Mouse (Mus musculus) hindbrain, embryonic 11.5 days (tissue): ENCODE measurements around the gene Slc9a5. TPM values are rescaled to one million over a fixed set of nuclear protein-coding genes. Genes with fewer than 3 reads are reported as not detected.

Experiments used
- ATAC-seq: fragments of 200-750 bp; cut with Nextera tagmentation; 2 replicates; pipeline ENCODE4 v1.8.0; 2017; ENCODE audit warnings: mild to moderate bottlenecking, moderate TSS enrichment, moderate library complexity; ENCODE audit not compliant: low FRiP score
- DNase-seq: peaks from one replicate; pipeline ENCODE4 v3.0.0-alpha.2; 2015; ENCODE audit warnings: low spot score
- H3K27ac ChIP-seq: fragments of 300-500 bp; sonication (generic); 2 replicates; pipeline ENCODE4 v1.5.1; 2014; ENCODE audit warnings: mild to moderate bottlenecking, low read depth, low read length
- H3K27me3 ChIP-seq: fragments of 300-500 bp; sonication (generic); 2 replicates; pipeline ENCODE4 v1.6.1; 2014; ENCODE audit warnings: mild to moderate bottlenecking, low read length, moderate library complexity, mixed read lengths; ENCODE audit not compliant: control insufficient read depth, insufficient read depth
- H3K36me3 ChIP-seq: fragments of 300-500 bp; sonication (generic); 2 replicates; pipeline ENCODE4 v1.6.1; 2014; ENCODE audit warnings: mild to moderate bottlenecking, low read length, moderate library complexity, mixed read lengths; ENCODE audit not compliant: control insufficient read depth, insufficient read depth
- H3K4me1 ChIP-seq: fragments of 300-500 bp; sonication (generic); replicated peaks from 2 replicates; pipeline ENCODE4 v1.6.1; 2014; ENCODE audit warnings: low read length, mixed read lengths; ENCODE audit not compliant: control insufficient read depth, insufficient read depth
- H3K4me2 ChIP-seq: fragments of 300-500 bp; sonication (generic); replicated peaks from 2 replicates; pipeline ENCODE4 v1.6.1; 2014; ENCODE audit warnings: mild to moderate bottlenecking, low read depth, low read length
- H3K4me3 ChIP-seq: fragments of 300-500 bp; sonication (generic); 2 replicates; pipeline ENCODE4 v1.5.1; 2014; ENCODE audit warnings: low read depth, low read length
- H3K9ac ChIP-seq: fragments of 300-500 bp; sonication (generic); 2 replicates; pipeline ENCODE4 v1.6.1; 2014; ENCODE audit warnings: low read depth, low read length
- H3K9me3 ChIP-seq: fragments of 300-500 bp; sonication (generic); 2 replicates; pipeline ENCODE4 v1.6.1; 2016; ENCODE audit warnings: low read length; ENCODE audit not compliant: control insufficient read depth
- WGBS: fragments of 180-500 bp; shearing (Covaris S2); extraction: QIAGEN DNeasy Blood & Tissue Kit; methylation state at CpG from one replicate; pipeline ENCODE4 v1.1.7; 2014; 5-methylcytosine and 5-hydroxymethylcytosine counted together
- polyA plus RNA-seq: library from polyadenylated mRNA; unstranded; fragments of >200 nt; fragmentation: Nextera tagmentation; extraction: Ambion mirVana; gene quantifications from 2 replicates; pipeline ENCODE4 v1.2.1, GENCODE M21; 2014

Slc9a5 gene
- polyA plus RNA-seq, 1 experiment from 2014 or later, result 4.5 TPM

DNA sequence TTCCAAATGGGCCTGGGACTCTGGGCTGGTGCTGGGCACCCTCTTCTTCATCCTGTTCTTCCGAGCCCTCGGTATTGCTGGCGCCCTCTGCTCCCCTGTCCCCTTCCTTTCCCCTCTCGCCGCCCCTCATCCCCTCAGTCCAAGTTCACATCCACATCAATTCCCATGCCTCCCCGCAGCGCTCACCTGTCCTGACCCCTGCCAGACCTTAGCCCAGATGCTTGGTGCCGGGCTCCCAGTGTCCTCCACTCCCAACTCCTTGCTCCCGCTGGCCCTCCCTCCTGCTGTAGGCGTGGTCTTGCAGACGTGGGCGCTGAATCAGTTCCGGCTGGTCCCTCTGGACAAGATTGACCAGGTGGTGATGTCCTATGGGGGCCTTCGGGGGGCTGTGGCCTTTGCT, 8.0 kb downstream of the Slc9a5 start:
- Histone ChIP-seq H3K4me2 (no peak overlapping the region), H3K9me3 (no peaks in the 10 kb centered on the region), H3K4me3 (no peak overlapping the region), H3K27ac (no peak overlapping the region), H3K27me3 (no peaks in the 10 kb centered on the region), H3K4me1 (peaks cover 2% of the 10 kb centered on the region; the same call in 1 of the 2 replicates), H3K9ac (no peak overlapping the region), H3K36me3 (no peaks in the 10 kb centered on the region)
- ATAC-seq, result no peak
- WGBS, result 92% methylated on average over 14 of the region's 14 CpGs
- no peak for DNase-seq

DNA sequence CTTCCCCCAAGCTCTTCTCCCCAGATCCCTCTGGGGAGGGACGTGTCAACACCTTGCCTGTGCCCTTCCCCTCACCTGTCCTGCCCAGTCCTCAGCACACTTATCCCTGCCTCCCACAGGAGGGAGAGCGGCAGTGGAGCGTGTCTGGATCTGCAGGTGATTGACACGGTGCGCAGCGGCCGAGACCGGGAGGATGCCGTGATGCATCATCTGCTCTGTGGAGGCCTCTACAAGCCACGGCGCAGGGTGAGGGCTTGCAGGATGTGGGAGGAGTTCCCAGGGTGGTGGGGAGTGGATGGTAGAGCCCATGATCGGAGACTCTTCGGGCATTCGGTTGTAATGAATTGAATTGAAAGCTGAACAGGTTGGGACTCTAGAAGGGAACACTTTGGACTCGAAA, 10.6 kb downstream of the Slc9a5 start:
- H3K4me1 ChIP-seq, result peaks cover 2% of the 10 kb centered on the region; the same call in 1 of the 2 replicates
- no peak overlapping the region for H3K27ac ChIP-seq
- H3K9ac ChIP-seq, result no peak overlapping the region
- no peaks in the 10 kb centered on the region for H3K9me3 ChIP-seq
- no peak overlapping the region for H3K4me2 ChIP-seq
- H3K36me3 ChIP-seq, result no peaks in the 10 kb centered on the region
- H3K27me3 ChIP-seq, result no peaks in the 10 kb centered on the region
- DNase-seq (no peak), ATAC-seq (peak; percentile 31; the same call in 1 of the 2 replicates)
- H3K4me3 ChIP-seq, result no peak overlapping the region
- 69% methylated on average over 15 of the region's 15 CpGs for WGBS

DNA sequence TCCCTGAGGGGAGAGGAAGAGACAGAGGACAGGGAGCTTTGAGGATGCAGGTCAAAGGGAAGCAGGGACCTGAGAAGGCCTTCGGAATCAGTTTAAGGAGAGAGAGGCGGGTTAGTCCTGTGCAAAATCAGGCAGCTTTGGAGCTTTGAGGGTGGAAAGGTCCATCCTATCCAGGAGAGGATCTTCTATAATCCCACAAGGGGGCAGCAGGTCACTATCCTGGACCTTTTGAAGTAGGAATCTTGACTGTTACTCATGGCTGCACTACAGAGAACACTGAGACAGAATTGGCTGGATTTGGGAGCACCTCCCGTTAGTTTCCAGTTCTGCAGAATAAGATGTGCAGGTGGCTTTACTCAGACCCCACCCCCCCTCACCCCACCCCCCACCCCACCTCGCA, 11.0 kb downstream of the Slc9a5 start:
- Histone ChIP-seq H3K27ac (no peak overlapping the region), H3K4me2 (no peak overlapping the region), H3K36me3 (no peaks in the 10 kb centered on the region), H3K4me1 (peaks cover 2% of the 10 kb centered on the region; the same call in 1 of the 2 replicates), H3K27me3 (no peaks in the 10 kb centered on the region), H3K9ac (no peak overlapping the region), H3K4me3 (no peak overlapping the region), H3K9me3 (no peaks in the 10 kb centered on the region)
- ATAC-seq (peak; percentile 26; the same call in 1 of the 2 replicates), DNase-seq (peak; percentile 53)
- WGBS, result 54% methylated on average over 4 of the region's 4 CpGs

DNA sequence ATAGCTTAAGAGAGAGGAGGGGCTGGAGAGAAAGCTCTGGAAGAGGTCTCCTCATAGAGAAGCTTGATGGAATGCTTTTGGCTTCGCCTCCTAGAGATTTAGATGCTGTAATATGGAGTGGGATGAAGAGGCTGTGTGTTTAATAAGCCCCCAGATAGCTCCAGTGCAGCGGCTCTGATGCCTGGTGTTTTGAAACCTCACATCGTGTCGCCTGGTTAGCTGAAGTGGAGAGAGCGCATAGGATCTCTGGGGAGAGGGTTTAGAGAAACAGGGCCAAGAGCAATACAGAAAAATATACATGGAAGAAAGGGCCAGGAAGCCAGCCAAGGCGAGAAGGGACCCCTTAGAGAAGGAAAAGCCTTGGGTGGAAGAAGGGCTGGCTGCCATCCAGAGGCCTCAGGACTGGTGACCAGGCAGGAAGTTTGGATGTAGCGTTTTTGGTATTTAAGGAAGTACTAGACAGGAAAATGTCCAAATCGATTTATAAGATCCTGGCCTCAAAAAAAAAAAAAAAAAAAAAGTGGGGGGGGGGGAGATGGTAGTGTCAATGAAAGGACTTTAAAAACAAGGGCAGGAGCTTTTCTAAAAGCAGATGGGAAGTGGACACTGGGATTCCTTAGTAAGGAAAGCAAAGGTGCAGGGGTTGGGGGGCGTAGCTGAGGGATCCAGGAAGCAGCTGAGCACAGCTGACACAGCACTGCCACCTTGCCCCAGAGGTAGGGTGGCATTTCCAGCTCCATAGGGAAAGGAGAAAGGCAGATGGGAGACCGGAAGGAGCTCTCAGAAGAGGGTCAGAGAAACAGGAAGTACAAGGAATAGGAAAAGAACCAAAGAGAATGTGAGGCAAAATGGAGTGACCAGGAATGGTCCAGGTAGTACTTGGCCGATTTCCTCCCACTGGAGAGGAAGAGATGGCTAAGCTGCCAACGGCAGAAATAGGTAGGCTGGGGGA, 13.4 kb downstream of the Slc9a5 start:
- ATAC-seq, result no peak
- Histone ChIP-seq H3K9me3 (no peaks in the 10 kb centered on the region), H3K4me3 (no peak overlapping the region), H3K9ac (no peak overlapping the region), H3K27ac (no peak overlapping the region), H3K4me2 (no peak overlapping the region), H3K27me3 (no peaks in the 10 kb centered on the region), H3K36me3 (no peaks in the 10 kb centered on the region), H3K4me1 (no peaks in the 10 kb centered on the region; the same call in 1 of the 2 replicates)
- DNase-seq, result no peak
- WGBS, result 86% methylated on average over 12 of the region's 12 CpGs

DNA sequence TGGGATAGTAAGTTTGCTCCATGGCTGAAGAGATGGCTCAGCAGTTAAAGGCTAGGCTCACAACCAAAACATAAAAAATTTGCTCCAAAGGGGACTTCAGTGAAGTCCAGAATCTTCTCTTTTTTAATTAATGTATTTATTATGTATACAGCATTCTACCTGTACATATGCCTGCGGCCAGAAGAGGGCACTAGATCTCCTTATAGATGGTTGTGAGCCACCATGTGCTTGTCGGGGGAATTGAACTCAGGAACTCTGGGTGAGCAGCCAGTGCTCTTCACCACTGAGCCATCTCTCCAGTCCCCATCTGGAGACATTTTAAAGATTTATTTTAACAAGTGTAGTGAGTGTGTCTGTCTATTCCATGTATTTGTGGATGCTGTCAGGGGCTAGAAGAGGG, 18.5 kb downstream of the Slc9a5 start:
- Histone ChIP-seq H3K4me3 (no peak overlapping the region), H3K9me3 (no peaks in the 10 kb centered on the region), H3K27me3 (no peaks in the 10 kb centered on the region), H3K36me3 (no peaks in the 10 kb centered on the region), H3K4me2 (no peak overlapping the region), H3K9ac (no peak overlapping the region), H3K27ac (no peak overlapping the region), H3K4me1 (no peaks in the 10 kb centered on the region)
- peak; percentile 40 for DNase-seq
- no peak for ATAC-seq
- WGBS, result 67% methylated on average over 2 of the region's 2 CpGs

DNA sequence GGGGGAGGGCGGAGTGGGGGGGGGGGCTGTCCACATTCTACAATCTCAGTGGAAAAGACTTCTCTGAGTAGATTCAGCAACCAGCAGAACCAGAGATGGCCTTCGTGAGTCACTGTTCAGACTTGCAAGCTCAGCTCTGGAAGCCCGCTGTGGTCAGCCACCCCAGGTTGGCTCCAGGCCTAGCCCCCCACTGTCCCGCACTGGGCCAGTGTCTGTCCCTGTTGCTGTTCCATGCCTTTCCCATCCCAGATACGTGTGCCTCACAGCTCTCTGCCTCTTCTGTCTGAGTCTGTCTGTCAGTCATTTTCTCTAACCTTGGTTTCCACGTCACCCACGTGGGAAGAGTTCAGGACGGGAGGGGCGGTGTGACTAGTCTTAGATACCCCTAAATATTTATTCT, 23.8 kb downstream of the Slc9a5 start:
- no peak overlapping the region for H3K9ac ChIP-seq
- H3K4me1 ChIP-seq, result no peaks in the 10 kb centered on the region
- H3K36me3 ChIP-seq, result no peaks in the 10 kb centered on the region
- H3K4me2 ChIP-seq, result no peak overlapping the region
- DNase-seq, result no peak
- 68% methylated on average over 9 of the region's 9 CpGs for WGBS
- H3K4me3 ChIP-seq, result no peak overlapping the region
- ATAC-seq, result no peak
- no peak overlapping the region for H3K27ac ChIP-seq
- 0 out of 2 replicates have a peak, but pooled peaks cover 4% of the 10 kb centered on the region for H3K9me3 ChIP-seq
- no peaks in the 10 kb centered on the region for H3K27me3 ChIP-seq

DNA sequence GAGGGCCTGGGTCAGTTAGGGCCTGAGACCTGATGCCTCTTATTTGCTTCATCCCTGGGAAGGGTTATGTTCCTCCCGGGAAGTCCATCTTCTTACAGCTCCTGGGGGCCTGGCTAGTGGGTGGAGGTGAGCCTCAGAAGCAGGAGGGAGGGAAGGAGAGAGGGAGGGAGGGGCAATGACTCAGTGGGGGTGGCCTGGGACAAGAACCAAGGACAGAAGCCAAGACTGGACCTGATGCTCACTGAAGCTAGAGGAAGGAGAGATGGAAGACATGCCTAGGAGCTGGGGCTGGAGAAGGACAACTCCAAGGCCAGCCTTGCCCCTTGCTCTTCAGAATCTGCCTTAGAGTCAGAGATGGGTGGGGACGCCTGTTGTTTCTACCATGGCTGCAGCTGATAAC, 24.4 kb downstream of the Slc9a5 start, which contains the start of gene Plekhg4:
Gene Plekhg4 (plus strand): TSS at position 243 of the 400 bp plus-strand sequence.
- no peaks in the 10 kb centered on the region for H3K27me3 ChIP-seq
- ATAC-seq, result no peak
- no peak within 1 kb of the TSS for H3K9ac ChIP-seq
- H3K9me3 ChIP-seq, result 0 out of 2 replicates have a peak, but pooled peaks cover 4% of the 10 kb centered on the region
- H3K36me3 ChIP-seq, result no peaks in the 10 kb centered on the region
- H3K4me3 ChIP-seq, result no peak within 1 kb of the TSS
- no peaks in the 10 kb centered on the region for H3K4me1 ChIP-seq
- no peak within 1 kb of the TSS for H3K27ac ChIP-seq
- no peak within 1 kb of the TSS for H3K4me2 ChIP-seq
- no peak for DNase-seq
- WGBS, result 48% methylated on average over 2 of the region's 2 CpGs

DNA sequence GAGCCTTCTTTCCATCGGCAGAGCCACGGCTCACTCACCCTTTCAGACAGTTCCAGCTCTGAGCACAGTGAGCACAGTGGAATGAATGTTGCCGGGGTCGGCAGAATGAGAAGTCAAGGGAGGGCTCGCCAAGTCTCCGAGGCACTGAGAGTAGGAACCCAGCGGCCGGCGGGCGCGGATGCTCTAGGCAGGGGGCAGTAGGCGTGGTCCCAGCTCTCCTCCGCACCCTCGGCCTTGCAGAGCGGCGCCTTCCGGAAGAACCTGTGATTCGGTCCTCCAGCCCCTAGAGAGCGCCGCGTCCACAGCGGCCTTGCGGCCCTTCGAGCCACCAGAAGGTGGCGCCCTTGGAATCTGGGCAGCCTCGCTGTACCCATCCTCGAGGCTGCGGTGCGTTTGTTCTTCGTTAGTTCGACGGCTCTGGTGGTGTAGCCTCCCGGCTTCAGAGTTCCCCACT, 25.9 kb downstream of the Slc9a5 start:
- Histone ChIP-seq H3K4me3 (no peak overlapping the region), H3K4me2 (peak overlapping the region; percentile 36), H3K9me3 (0 out of 2 replicates have a peak, but pooled peaks cover 4% of the 10 kb centered on the region), H3K27me3 (no peaks in the 10 kb centered on the region), H3K27ac (no peak overlapping the region), H3K36me3 (no peaks in the 10 kb centered on the region), H3K9ac (no peak overlapping the region), H3K4me1 (no peaks in the 10 kb centered on the region)
- peak; percentile 66 for DNase-seq
- ATAC-seq, result peak; percentile 32; the same call in 1 of the 2 replicates
- WGBS, result 26% methylated on average over 33 of the region's 33 CpGs
